Mouse (Mus musculus) testis, adult 2 months (tissue): Measurements from ENCODE around the gene Ubac2.

ENCODE experiments used
- CTCF ChIP-seq: fragments of 200-500 bp; IDR thresholded peaks from 2 replicates; pipeline ENCODE4 v1.5.1; 2012; ENCODE audit warnings: low read depth, mild to moderate bottlenecking, inconsistent platforms, low read length, moderate library complexity; ENCODE audit not compliant: control insufficient read depth, insufficient read depth, insufficient replicate concordance
- POLR2A ChIP-seq: fragments of 200-500 bp; IDR thresholded peaks from 2 replicates; pipeline ENCODE4 v1.6.1; 2012; ENCODE audit warnings: low read depth, mild to moderate bottlenecking, inconsistent platforms, low read length, moderate library complexity; ENCODE audit not compliant: control insufficient read depth

DNA sequence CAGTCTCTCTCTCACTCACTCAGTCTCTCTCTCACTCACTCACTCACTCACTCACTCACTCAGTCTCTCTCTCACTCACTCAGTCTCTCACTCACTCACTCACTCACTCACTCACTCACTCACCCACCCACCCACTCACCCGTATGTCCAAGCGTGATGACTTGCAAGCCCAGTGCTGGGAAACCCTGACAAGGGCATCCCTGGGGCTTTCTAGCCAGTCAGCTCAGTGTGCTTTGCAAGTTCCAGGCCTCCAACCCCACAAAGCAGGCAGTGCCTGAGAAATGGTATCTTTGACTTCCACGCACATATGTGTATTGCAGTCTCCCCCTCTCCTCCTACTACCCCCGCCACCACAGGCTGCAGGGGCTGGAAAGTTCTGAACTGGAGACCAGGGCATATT lies 43.6 kb downstream of the Ubac2 start:
- TF ChIP-seq POLR2A (no peak), CTCF (no peak)
